Mouse (Mus musculus): ENCODE measurements around the gene Syne2. TPM values are rescaled to one million over a fixed set of nuclear protein-coding genes. Genes with fewer than 3 reads are reported as not detected.

Gene Syne2
- polyA plus RNA-seq, 1 experiment from 2014 or later = 63.7 TPM

GRCm38 (mm10) chr12:76081557-76082211, 263.8 kb downstream of the Syne2 start:
- Histone ChIP-seq H3K36me3 (peaks cover 22% of the 10 kb centered on the region), H3K4me2 (peak overlapping the region; percentile 79), H3K4me1 (replicated peaks) (peaks cover 32% of the 10 kb centered on the region), H3K4me3 (peak overlapping the region; percentile 42), H3K9me3 (replicated peaks) (no peaks in the 10 kb centered on the region), H3K27ac (ENCODE audit: poor library complexity, severe bottlenecking) (no peak overlapping the region), H3K27me3 (replicated peaks) (no peaks in the 10 kb centered on the region), H3K9ac (peak overlapping the region; percentile 34)
- peak; percentile 61; the same call in 1 of the 2 replicates for ATAC-seq (ENCODE audit: insufficient number of reproducible peaks, low FRiP score)
- WGBS = 5% methylated on average over 22 of the region's 22 CpGs

- Histone ChIP-seq H3K4me1 (replicated peaks) (peaks cover 37% of the 10 kb centered on the region), H3K4me3 (no peak overlapping the region), H3K9me3 (replicated peaks) (no peaks in the 10 kb centered on the region), H3K27me3 (replicated peaks) (no peaks in the 10 kb centered on the region), H3K9ac (no peak overlapping the region), H3K36me3 (peaks cover 27% of the 10 kb centered on the region), H3K4me2 (no peak overlapping the region), H3K27ac (ENCODE audit: poor library complexity, severe bottlenecking) (no peak overlapping the region)
- 75% methylated on average over 9 of the region's 9 CpGs for WGBS
- ATAC-seq (ENCODE audit: insufficient number of reproducible peaks, low FRiP score) = no peak
These were observed 267.1 kb downstream of the Syne2 start for GRCm38 (mm10) chr12:76085066-76085465.

DNA sequence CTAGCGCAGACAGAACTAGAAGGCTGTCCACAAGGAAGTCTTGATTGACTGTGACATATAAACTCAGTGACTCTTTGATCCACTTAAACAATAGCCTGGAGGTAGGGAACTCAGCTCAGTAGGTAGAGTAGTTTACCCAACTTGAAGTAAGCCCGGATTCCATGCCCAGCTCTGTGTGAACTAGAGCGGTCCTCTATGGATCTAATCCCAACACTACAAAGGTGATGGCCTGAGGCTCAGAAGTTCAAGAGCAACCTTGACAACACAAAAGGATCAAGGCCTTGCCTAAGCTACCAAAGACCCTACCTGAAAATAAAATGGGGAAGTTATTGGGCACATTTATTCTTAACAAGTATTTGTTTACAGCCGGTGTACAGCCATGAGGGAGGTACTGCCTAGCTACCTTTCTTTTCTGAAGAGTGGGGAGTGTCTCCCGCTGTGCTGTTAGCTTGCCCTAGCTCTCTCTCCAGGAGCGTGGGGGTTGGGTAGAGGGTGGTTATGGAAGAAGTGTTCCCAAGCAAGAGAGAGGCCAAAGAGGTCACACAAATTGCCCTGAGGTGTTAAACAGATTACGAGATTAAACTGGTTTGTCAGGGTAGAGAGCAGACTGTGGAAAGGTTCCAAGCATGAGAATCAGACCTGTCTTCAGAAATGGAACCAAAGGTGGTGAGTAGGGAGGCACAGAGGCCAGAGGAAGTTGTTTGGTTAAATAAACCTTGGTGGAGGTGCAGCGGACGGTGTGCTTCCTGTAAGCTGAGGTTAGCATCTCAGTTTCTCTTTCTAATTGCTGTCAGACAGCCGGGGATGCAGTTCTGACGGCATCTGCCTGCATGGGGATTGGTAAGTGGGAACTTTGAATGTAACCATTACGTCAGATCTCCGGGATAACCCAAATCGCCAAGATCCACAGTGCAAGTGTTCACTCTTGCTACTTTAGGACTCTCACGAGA, 268.3 kb downstream of the Syne2 start:
- Histone ChIP-seq H3K4me3 (no peak overlapping the region), H3K9me3 (replicated peaks) (no peaks in the 10 kb centered on the region), H3K9ac (no peak overlapping the region), H3K4me2 (no peak overlapping the region), H3K27me3 (replicated peaks) (no peaks in the 10 kb centered on the region), H3K27ac (ENCODE audit: poor library complexity, severe bottlenecking) (no peak overlapping the region), H3K4me1 (replicated peaks) (peaks cover 28% of the 10 kb centered on the region), H3K36me3 (peaks cover 37% of the 10 kb centered on the region)
- ATAC-seq (ENCODE audit: insufficient number of reproducible peaks, low FRiP score) = no peak
- WGBS = 65% methylated on average over 15 of the region's 15 CpGs

DNA sequence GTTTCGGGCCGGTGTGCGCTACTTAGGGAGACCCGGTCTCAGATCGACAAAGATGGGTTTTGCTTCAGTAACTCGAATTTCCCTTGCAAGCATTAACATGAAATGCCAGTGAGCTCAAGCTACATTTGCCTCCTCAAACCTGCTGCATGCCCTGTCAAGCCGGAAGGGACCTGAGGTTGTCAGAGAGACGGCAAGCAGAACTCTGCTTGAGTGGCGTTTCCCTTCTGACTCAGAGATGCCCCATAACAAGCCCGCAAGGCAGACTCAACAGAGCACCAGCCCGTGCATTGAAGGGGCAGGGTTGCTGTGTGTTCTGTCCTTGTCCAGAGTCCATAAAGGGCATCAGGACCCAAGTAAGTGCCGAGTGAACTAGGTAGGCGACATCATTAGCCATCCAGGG, 269.1 kb downstream of the Syne2 start:
- Histone ChIP-seq H3K9me3 (replicated peaks) (no peaks in the 10 kb centered on the region), H3K4me2 (no peak overlapping the region), H3K9ac (no peak overlapping the region), H3K27me3 (replicated peaks) (no peaks in the 10 kb centered on the region), H3K4me1 (replicated peaks) (peaks cover 20% of the 10 kb centered on the region), H3K4me3 (no peak overlapping the region), H3K36me3 (peaks cover 37% of the 10 kb centered on the region), H3K27ac (ENCODE audit: poor library complexity, severe bottlenecking) (no peak overlapping the region)
- no peak for ATAC-seq (ENCODE audit: insufficient number of reproducible peaks, low FRiP score)
- 64% methylated on average over 13 of the region's 13 CpGs for WGBS

DNA sequence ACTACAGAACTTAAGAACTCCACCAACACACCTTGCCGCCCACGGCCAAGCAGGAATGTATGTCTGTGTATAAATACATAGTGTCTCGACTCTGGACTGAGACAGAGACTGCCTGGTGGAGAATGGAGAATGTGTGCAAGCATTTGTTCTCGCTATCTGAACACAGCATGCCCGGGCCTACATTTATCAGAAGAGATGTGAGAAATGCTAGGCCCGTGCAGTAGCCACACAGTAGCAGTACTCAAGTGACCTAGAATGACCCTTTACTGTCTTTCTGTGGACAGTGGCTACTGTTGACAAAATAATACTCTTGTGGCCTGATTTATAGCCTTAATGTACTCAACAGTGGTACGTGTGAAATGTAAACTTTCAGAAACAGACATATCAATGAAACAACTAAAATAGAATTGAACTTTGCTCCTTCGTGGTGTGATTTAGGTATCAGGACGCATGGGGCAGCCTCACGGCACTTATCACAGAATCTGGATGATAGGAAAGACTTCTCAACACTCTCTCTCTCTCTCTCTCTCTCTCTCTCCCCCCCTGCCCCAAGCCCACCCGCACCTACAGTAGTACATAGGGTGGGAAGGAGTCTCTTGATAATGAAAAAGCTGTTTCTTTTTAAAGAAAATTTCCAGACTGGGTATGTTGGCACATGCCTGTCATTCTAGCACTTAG, 275.0 kb downstream of the Syne2 start:
- Histone ChIP-seq H3K4me1 (replicated peaks) (peaks cover 30% of the 10 kb centered on the region), H3K4me2 (no peak overlapping the region), H3K9me3 (replicated peaks) (no peaks in the 10 kb centered on the region), H3K27ac (ENCODE audit: poor library complexity, severe bottlenecking) (peak overlapping the region; percentile 5; the same call in 1 of the 2 replicates), H3K9ac (no peak overlapping the region), H3K27me3 (replicated peaks) (no peaks in the 10 kb centered on the region), H3K36me3 (peaks cover 59% of the 10 kb centered on the region), H3K4me3 (no peak overlapping the region)
- no peak for ATAC-seq (ENCODE audit: insufficient number of reproducible peaks, low FRiP score)
- 41% methylated on average over 11 of the region's 11 CpGs for WGBS

- ATAC-seq (ENCODE audit: insufficient number of reproducible peaks, low FRiP score) = no peak
- Histone ChIP-seq H3K4me3 (no peak overlapping the region), H3K4me1 (replicated peaks) (peaks cover 30% of the 10 kb centered on the region), H3K27ac (ENCODE audit: poor library complexity, severe bottlenecking) (no peak overlapping the region), H3K9me3 (replicated peaks) (no peaks in the 10 kb centered on the region), H3K36me3 (peaks cover 61% of the 10 kb centered on the region), H3K9ac (no peak overlapping the region), H3K27me3 (replicated peaks) (no peaks in the 10 kb centered on the region), H3K4me2 (no peak overlapping the region)
- WGBS = 77% methylated on average over 15 of the region's 15 CpGs
These were observed 276.0 kb downstream of the Syne2 start for GRCm38 (mm10) chr12:76093613-76094588.

- no peak overlapping the region for H3K4me2 ChIP-seq
- no peaks in the 10 kb centered on the region for H3K27me3 ChIP-seq (replicated peaks)
- H3K9me3 ChIP-seq (replicated peaks) = no peaks in the 10 kb centered on the region
- H3K4me1 ChIP-seq (replicated peaks) = peaks cover 30% of the 10 kb centered on the region
- WGBS = 53% methylated on average over 30 of the region's 30 CpGs
- H3K9ac ChIP-seq = no peak overlapping the region
- no peak for ATAC-seq (ENCODE audit: insufficient number of reproducible peaks, low FRiP score)
- no peak overlapping the region for H3K4me3 ChIP-seq
- H3K36me3 ChIP-seq = peaks cover 69% of the 10 kb centered on the region
- H3K27ac ChIP-seq (ENCODE audit: poor library complexity, severe bottlenecking) = no peak overlapping the region
These were observed 277.4 kb downstream of the Syne2 start for GRCm38 (mm10) chr12:76095117-76096035.

- Histone ChIP-seq H3K36me3 (peaks cover 93% of the 10 kb centered on the region), H3K4me2 (no peak overlapping the region)
- 86% methylated on average over 12 of the region's 12 CpGs for WGBS
These were observed 284.7 kb downstream of the Syne2 start for GRCm38 (mm10) chr12:76102621-76103020.

GRCm38 (mm10) chr12:76104596-76105351, 286.8 kb downstream of the Syne2 start:
- ATAC-seq (ENCODE audit: insufficient number of reproducible peaks, low FRiP score) = no peak
- H3K4me3 ChIP-seq = no peak overlapping the region
- no peak overlapping the region for H3K27ac ChIP-seq (ENCODE audit: poor library complexity, severe bottlenecking)
- H3K36me3 ChIP-seq = peaks cover 93% of the 10 kb centered on the region
- H3K9me3 ChIP-seq (replicated peaks) = no peaks in the 10 kb centered on the region
- no peak overlapping the region for H3K4me2 ChIP-seq
- no peaks in the 10 kb centered on the region for H3K27me3 ChIP-seq (replicated peaks)
- 86% methylated on average over 20 of the region's 20 CpGs for WGBS
- no peak overlapping the region for H3K9ac ChIP-seq
- H3K4me1 ChIP-seq (replicated peaks) = no peaks in the 10 kb centered on the region

More at GRCm38 (mm10) chr12:76102621-76103020, 284.7 kb downstream of the Syne2 start:
- Histone ChIP-seq H3K27ac (ENCODE audit: poor library complexity, severe bottlenecking) (no peak overlapping the region), H3K9me3 (replicated peaks) (no peaks in the 10 kb centered on the region), H3K4me3 (no peak overlapping the region), H3K9ac (no peak overlapping the region), H3K27me3 (replicated peaks) (no peaks in the 10 kb centered on the region), H3K4me1 (replicated peaks) (no peaks in the 10 kb centered on the region)
- no peak for ATAC-seq (ENCODE audit: insufficient number of reproducible peaks, low FRiP score)

All from heart, embryonic 12.5 days (tissue).